Mouse (Mus musculus) heart, embryonic 12.5 days (tissue): ENCODE data around the gene Cbfa2t3. TPM values are rescaled to one million over a fixed set of nuclear protein-coding genes. Genes with fewer than 3 reads are reported as not detected.

Source experiments
- ATAC-seq: fragments of 200-750 bp; cut with Nextera tagmentation; 2 replicates; pipeline ENCODE4 v1.8.0; 2017; ENCODE audit warnings: moderate TSS enrichment, moderate library complexity; ENCODE audit not compliant: insufficient number of reproducible peaks, low FRiP score
- H3K27ac ChIP-seq: fragments of 300-500 bp; sonication (generic); 2 replicates; pipeline ENCODE4 v1.5.1; 2016; ENCODE audit warnings: mild to moderate bottlenecking, moderate library complexity; ENCODE audit not compliant: poor library complexity, severe bottlenecking
- H3K27me3 ChIP-seq: fragments of 300-500 bp; sonication (generic); replicated peaks from 2 replicates; pipeline ENCODE4 v1.6.1; 2016; ENCODE audit warnings: mild to moderate bottlenecking, moderate library complexity
- H3K36me3 ChIP-seq: fragments of 300-500 bp; sonication (generic); 2 replicates; pipeline ENCODE4 v1.6.1; 2016; ENCODE audit warnings: mild to moderate bottlenecking, moderate library complexity
- H3K4me1 ChIP-seq: fragments of 300-500 bp; sonication (generic); replicated peaks from 2 replicates; pipeline ENCODE4 v1.6.1; 2016; ENCODE audit warnings: mild to moderate bottlenecking
- H3K4me2 ChIP-seq: fragments of 300-500 bp; sonication (generic); 2 replicates; pipeline ENCODE4 v1.6.1; 2016; ENCODE audit warnings: mild to moderate bottlenecking, moderate library complexity
- H3K4me3 ChIP-seq: fragments of 300-500 bp; sonication (generic); 2 replicates; pipeline ENCODE4 v1.5.1; 2016; ENCODE audit warnings: mild to moderate bottlenecking
- H3K9ac ChIP-seq: fragments of 300-500 bp; sonication (generic); 2 replicates; pipeline ENCODE4 v1.6.1; 2016; ENCODE audit warnings: mild to moderate bottlenecking, moderate library complexity
- H3K9me3 ChIP-seq: fragments of 300-500 bp; sonication (generic); replicated peaks from 2 replicates; pipeline ENCODE4 v1.6.1; 2016; ENCODE audit warnings: mild to moderate bottlenecking, moderate library complexity
- WGBS: fragments of 180-500 bp; shearing (Covaris S2); methylation state at CpG from one replicate; pipeline ENCODE4 v1.1.7; 2016; 5-methylcytosine and 5-hydroxymethylcytosine counted together
- polyA plus RNA-seq: library from polyadenylated mRNA; unstranded; fragments of >200 nt; fragmentation: Nextera tagmentation; extraction: Ambion mirVana; gene quantifications from 2 replicates; pipeline ENCODE4 v1.2.1, GENCODE M21; 2016

The Cbfa2t3 gene
- polyA plus RNA-seq, 1 experiment from 2014 or later = 6.2 TPM

- no peaks in the 10 kb centered on the region for H3K9me3 ChIP-seq
- H3K9ac ChIP-seq = no peak overlapping the region
- ATAC-seq = no peak
- 79% methylated on average over 10 of the region's 10 CpGs for WGBS
- no peak overlapping the region for H3K27ac ChIP-seq
- H3K36me3 ChIP-seq = no peaks in the 10 kb centered on the region
- H3K4me1 ChIP-seq = peaks cover 43% of the 10 kb centered on the region
- H3K27me3 ChIP-seq = peaks cover 62% of the 10 kb centered on the region
- H3K4me3 ChIP-seq = no peak overlapping the region
- H3K4me2 ChIP-seq = no peak overlapping the region
Measured at GRCm38 (mm10) chr8:122717869-122718509, 19.1 kb upstream of the Cbfa2t3 start.

GRCm38 (mm10) chr8:122716566-122716965 is 17.7 kb upstream of the Cbfa2t3 start:
- Histone ChIP-seq H3K9ac (no peak overlapping the region), H3K36me3 (no peaks in the 10 kb centered on the region), H3K9me3 (no peaks in the 10 kb centered on the region), H3K4me1 (peaks cover 44% of the 10 kb centered on the region), H3K27ac (no peak overlapping the region), H3K4me2 (no peak overlapping the region), H3K4me3 (no peak overlapping the region), H3K27me3 (peaks cover 57% of the 10 kb centered on the region)
- 73% methylated on average over 8 of the region's 8 CpGs for WGBS
- no peak for ATAC-seq

GRCm38 (mm10) chr8:122713157-122713518 is 14.2 kb upstream of the Cbfa2t3 start:
- H3K4me2 ChIP-seq = no peak overlapping the region
- no peak for ATAC-seq
- H3K27ac ChIP-seq = no peak overlapping the region
- 90% methylated on average over 5 of the region's 5 CpGs for WGBS
- no peak overlapping the region for H3K9ac ChIP-seq
- no peaks in the 10 kb centered on the region for H3K9me3 ChIP-seq
- H3K4me1 ChIP-seq = peaks cover 15% of the 10 kb centered on the region
- H3K4me3 ChIP-seq = no peak overlapping the region
- H3K36me3 ChIP-seq = no peaks in the 10 kb centered on the region
- peaks cover 77% of the 10 kb centered on the region for H3K27me3 ChIP-seq

- H3K9ac ChIP-seq = no peak overlapping the region
- no peak overlapping the region for H3K27ac ChIP-seq
- peaks cover 78% of the 10 kb centered on the region for H3K27me3 ChIP-seq
- no peaks in the 10 kb centered on the region for H3K36me3 ChIP-seq
- peaks cover 15% of the 10 kb centered on the region for H3K4me1 ChIP-seq
- no peaks in the 10 kb centered on the region for H3K9me3 ChIP-seq
- WGBS = 75% methylated on average over 12 of the region's 12 CpGs
- no peak overlapping the region for H3K4me3 ChIP-seq
- H3K4me2 ChIP-seq = no peak overlapping the region
- no peak; the same call in 1 of the 2 replicates for ATAC-seq
Measured at GRCm38 (mm10) chr8:122712411-122713156, 13.7 kb upstream of the Cbfa2t3 start.

- peaks cover 78% of the 10 kb centered on the region for H3K27me3 ChIP-seq
- peak; percentile 82 for ATAC-seq
Measured at GRCm38 (mm10) chr8:122711891-122712365, 13.0 kb upstream of the Cbfa2t3 start.

GRCm38 (mm10) chr8:122711480-122711879 is 12.6 kb upstream of the Cbfa2t3 start:
- peaks cover 78% of the 10 kb centered on the region for H3K27me3 ChIP-seq

More at GRCm38 (mm10) chr8:122711891-122712365, 13.0 kb upstream of the Cbfa2t3 start:
- Histone ChIP-seq H3K36me3 (no peaks in the 10 kb centered on the region), H3K4me1 (peaks cover 19% of the 10 kb centered on the region), H3K4me2 (no peak overlapping the region), H3K9ac (no peak overlapping the region), H3K4me3 (no peak overlapping the region), H3K9me3 (no peaks in the 10 kb centered on the region), H3K27ac (peak overlapping the region; percentile 63; the same call in 1 of the 2 replicates)
- 27% methylated on average over 11 of the region's 11 CpGs for WGBS

GRCm38 (mm10) chr8:122709340-122710111 is 10.6 kb upstream of the Cbfa2t3 start:
- ATAC-seq = no peak
- peaks cover 26% of the 10 kb centered on the region for H3K4me1 ChIP-seq

More at GRCm38 (mm10) chr8:122711480-122711879, 12.6 kb upstream of the Cbfa2t3 start:
- Histone ChIP-seq H3K4me2 (no peak overlapping the region), H3K4me1 (peaks cover 19% of the 10 kb centered on the region), H3K27ac (peak overlapping the region; percentile 63; the same call in 1 of the 2 replicates), H3K9me3 (no peaks in the 10 kb centered on the region), H3K9ac (no peak overlapping the region), H3K4me3 (no peak overlapping the region), H3K36me3 (no peaks in the 10 kb centered on the region)
- ATAC-seq = no peak; the same call in 1 of the 2 replicates
- 62% methylated on average over 3 of the region's 3 CpGs for WGBS

GRCm38 (mm10) chr8:122707184-122707583 is 8.3 kb upstream of the Cbfa2t3 start:
- 58% methylated on average over 4 of the region's 4 CpGs for WGBS
- H3K27me3 ChIP-seq = peaks cover 57% of the 10 kb centered on the region
- H3K4me2 ChIP-seq = no peak overlapping the region

More at GRCm38 (mm10) chr8:122709340-122710111, 10.6 kb upstream of the Cbfa2t3 start:
- no peak overlapping the region for H3K9ac ChIP-seq
- no peak overlapping the region for H3K4me2 ChIP-seq
- H3K9me3 ChIP-seq = no peaks in the 10 kb centered on the region
- no peak overlapping the region for H3K4me3 ChIP-seq
- 56% methylated on average over 26 of the region's 26 CpGs for WGBS
- no peaks in the 10 kb centered on the region for H3K36me3 ChIP-seq
- peaks cover 69% of the 10 kb centered on the region for H3K27me3 ChIP-seq
- H3K27ac ChIP-seq = no peak overlapping the region

GRCm38 (mm10) chr8:122705901-122706561 is 7.1 kb upstream of the Cbfa2t3 start:
- WGBS = 47% methylated on average over 12 of the region's 12 CpGs
- no peak overlapping the region for H3K27ac ChIP-seq
- H3K27me3 ChIP-seq = peaks cover 50% of the 10 kb centered on the region

More at GRCm38 (mm10) chr8:122707184-122707583, 8.3 kb upstream of the Cbfa2t3 start:
- no peak overlapping the region for H3K9ac ChIP-seq
- H3K4me1 ChIP-seq = peaks cover 20% of the 10 kb centered on the region
- no peaks in the 10 kb centered on the region for H3K36me3 ChIP-seq
- no peaks in the 10 kb centered on the region for H3K9me3 ChIP-seq
- no peak overlapping the region for H3K4me3 ChIP-seq
- H3K27ac ChIP-seq = no peak overlapping the region
- no peak for ATAC-seq

GRCm38 (mm10) chr8:122704612-122705011 is 5.7 kb upstream of the Cbfa2t3 start:
- H3K9ac ChIP-seq = no peak overlapping the region
- no peaks in the 10 kb centered on the region for H3K9me3 ChIP-seq
- H3K36me3 ChIP-seq = no peaks in the 10 kb centered on the region
- no peak overlapping the region for H3K4me2 ChIP-seq
- H3K4me1 ChIP-seq = peaks cover 23% of the 10 kb centered on the region
- peaks cover 36% of the 10 kb centered on the region for H3K27me3 ChIP-seq
- H3K4me3 ChIP-seq = no peak overlapping the region
- no peak overlapping the region for H3K27ac ChIP-seq
- ATAC-seq = no peak
- 84% methylated on average over 3 of the region's 3 CpGs for WGBS

More at GRCm38 (mm10) chr8:122705901-122706561, 7.1 kb upstream of the Cbfa2t3 start:
- H3K36me3 ChIP-seq = no peaks in the 10 kb centered on the region
- no peak overlapping the region for H3K9ac ChIP-seq
- no peak for ATAC-seq
- H3K9me3 ChIP-seq = no peaks in the 10 kb centered on the region
- H3K4me1 ChIP-seq = peaks cover 13% of the 10 kb centered on the region
- H3K4me2 ChIP-seq = no peak overlapping the region
- no peak overlapping the region for H3K4me3 ChIP-seq
